Mouse (Mus musculus) c-Kit-positive CD71-negative TER-119-negative erythroid progenitor cells, embryonic 14.5 days (primary cell): Measurements from ENCODE around the gene Rbbp5.

ENCODE experiments used
- DNase-seq: peaks from one replicate; pipeline ENCODE4 v3.0.0-alpha.2; 2013; ENCODE audit warnings: low read depth

Gene Rbbp5

GRCm38 (mm10) chr1:132505155-132505554 lies 28.0 kb downstream of the Rbbp5 start:
- DNase-seq, result no peak

GRCm38 (mm10) chr1:132506058-132506457 lies 28.9 kb downstream of the Rbbp5 start, which contains the start of gene Tmem81:
Gene Tmem81, plus strand, starts transcription at chr1:132506230.
- no peak for DNase-seq

DNA sequence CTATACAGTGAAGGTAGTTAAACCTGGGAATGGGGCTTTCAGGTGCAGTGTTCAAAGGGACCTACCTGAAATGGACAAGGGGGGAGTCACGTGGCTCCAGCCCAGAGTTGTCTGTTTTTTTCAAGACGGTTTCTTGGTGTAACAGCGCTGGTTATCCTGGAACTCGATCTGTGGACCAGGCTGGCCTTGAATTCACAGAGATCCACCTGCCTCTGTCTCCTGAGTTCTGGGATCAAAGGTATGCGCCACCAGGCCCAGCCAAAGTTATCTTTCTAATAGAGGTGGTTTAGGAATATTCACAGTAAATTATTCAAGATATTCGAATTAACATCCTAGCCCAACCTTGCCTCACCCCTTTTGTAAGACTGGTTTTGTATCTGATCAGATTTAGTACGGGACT lies 29.5 kb downstream of the Rbbp5 start:
- no peak for DNase-seq

DNA sequence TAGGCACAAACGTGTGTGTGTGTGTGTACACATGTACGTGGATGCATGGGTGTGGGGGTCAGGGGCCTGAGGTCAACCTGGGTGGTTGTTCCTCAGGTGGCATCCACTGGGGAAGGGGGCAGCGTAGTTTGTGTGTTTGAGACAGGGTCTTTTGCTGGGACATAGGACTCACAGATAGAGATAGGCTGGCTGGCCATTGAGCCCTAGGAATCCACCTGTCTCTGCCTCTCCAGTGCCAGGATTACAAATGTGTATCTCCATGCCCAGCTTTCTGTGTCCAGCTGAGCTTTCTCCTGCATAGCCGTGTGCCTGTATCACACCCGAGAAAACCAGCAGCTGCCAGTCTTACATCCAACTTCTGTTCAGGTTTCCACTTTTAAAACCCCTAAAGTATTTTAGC lies 32.6 kb downstream of the Rbbp5 start:
- no peak for DNase-seq

GRCm38 (mm10) chr1:132511521-132511920 lies 34.4 kb downstream of the Rbbp5 start:
- DNase-seq, result no peak

DNA sequence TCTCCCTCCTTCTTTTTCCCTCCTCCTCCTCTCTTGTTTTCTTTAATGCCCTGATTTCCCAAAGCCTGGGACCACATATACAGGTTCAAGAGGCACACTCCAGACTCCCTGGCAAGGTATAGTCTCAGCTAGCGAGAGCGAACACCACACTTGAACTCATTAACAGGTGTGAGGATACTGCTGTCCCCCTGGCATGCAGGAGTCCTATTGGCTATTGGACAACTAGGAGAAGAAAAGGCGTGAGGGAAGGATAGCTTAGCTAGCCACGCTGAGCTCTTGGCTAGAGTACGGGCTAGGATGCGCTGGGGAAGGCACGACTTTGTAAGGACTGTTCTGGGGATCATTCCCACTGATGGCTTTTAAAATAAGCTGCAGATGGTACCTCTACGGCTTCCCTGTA lies 34.9 kb downstream of the Rbbp5 start:
- DNase-seq, result no peak

DNA sequence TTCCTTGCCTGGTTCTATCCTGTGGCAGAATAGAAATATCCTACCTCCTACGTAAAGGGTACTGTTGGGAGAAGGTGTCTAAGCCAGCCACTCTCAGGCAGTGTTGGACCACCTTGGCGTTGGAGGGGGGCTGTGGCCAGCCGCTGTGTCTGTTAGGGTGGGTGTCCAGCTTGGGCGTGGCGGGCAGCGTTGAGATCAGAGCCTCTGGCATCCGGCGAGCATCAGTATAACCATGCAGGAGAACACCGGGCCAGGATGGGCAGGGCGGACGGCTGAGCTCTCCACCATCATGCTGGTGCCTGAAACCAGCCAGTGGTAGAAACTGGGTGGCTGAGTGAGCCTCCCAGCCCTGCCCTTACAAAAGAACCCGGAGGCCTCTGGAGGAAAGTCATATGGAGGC lies 38.2 kb downstream of the Rbbp5 start:
- DNase-seq, result no peak

- DNase-seq, result no peak
These were observed 39.6 kb downstream of the Rbbp5 start for GRCm38 (mm10) chr1:132516776-132517175.

GRCm38 (mm10) chr1:132518621-132519020 lies 41.5 kb downstream of the Rbbp5 start:
- no peak for DNase-seq

DNA sequence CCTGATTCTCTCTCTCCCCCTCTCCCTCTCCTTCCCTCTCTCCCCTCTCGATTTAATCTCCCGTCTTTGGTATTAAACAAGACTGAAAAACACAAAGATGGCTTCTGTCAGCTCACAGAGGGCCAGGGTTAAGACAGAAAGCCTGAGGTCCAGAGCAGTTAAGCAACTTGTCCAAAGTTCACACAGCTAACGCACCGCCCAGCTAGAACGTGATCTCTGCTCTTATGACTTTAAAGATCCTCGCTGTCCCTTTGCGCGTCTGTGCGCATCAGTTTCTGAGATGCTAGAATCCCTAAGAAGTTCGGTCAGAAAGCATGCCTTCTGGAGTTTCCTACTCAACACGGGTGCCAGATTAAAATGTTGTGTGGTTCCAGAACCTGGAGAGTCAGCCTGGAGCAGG lies 42.6 kb downstream of the Rbbp5 start:
- no peak for DNase-seq

DNA sequence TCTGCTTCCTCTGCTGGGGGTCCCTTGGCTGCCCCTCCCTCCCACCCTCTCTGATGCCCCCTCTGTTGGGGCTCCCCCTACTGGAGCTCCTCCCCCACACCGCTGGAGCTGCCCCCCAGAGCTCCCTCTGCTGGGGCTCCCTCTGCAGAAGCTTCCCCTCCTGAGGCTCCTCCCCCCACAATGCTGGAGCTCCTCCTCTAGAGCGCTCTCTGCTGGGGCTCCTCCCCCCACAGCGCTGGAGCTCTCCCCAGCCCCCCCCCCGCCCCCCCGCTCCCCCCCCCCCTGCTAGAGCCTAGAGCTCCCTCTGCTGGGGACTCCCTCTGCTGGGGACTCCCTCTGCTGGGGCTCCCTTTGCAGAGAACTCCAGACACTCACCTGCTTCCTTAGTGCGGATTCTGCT lies 43.6 kb downstream of the Rbbp5 start:
- DNase-seq, result peak; percentile 46

DNA sequence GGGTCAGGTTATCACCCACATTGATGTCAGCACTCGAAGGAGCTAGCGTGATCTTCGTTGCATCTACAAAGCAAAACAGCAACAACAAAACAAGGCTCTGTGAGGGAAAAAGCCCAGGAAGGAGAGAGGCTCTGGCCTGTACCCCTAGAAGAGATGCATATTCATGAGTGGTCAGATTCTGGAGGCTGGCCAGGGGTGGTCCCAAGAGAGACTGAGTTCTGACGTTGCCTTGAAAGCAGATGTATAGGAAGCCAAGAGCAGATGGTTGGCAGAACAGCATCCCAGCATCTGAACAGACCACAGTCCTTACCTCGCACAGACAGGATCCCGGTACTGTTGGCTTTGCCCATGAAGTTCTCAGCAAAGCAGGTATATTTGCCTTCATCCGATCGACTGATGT lies 45.9 kb downstream of the Rbbp5 start:
- no peak for DNase-seq

- peak; percentile 38 for DNase-seq
These were observed 46.8 kb downstream of the Rbbp5 start for GRCm38 (mm10) chr1:132523920-132524319.

GRCm38 (mm10) chr1:132525832-132526231 lies 48.7 kb downstream of the Rbbp5 start:
- peak; percentile 58 for DNase-seq

DNA sequence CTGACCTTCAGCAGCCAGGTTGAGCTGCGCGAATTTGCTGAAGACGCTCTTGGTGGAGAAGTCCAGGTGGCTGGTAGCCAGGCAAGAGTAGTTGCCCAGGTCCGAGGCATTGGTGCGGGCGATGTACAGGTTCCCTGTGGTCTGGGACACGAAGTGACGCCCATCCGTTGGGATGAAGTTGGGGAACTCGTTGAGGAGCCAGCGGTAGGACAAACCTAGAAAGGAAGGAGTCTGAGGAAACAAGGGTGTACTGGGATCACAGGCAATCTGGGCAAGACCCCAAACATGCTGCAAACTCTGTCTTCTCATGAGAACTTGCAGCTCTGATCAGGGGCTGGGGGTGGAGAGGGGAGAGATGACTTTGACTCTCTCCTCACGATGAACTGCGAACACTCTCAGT lies 50.9 kb downstream of the Rbbp5 start:
- no peak for DNase-seq

GRCm38 (mm10) chr1:132528647-132529334 lies 51.6 kb downstream of the Rbbp5 start:
- no peak for DNase-seq

DNA sequence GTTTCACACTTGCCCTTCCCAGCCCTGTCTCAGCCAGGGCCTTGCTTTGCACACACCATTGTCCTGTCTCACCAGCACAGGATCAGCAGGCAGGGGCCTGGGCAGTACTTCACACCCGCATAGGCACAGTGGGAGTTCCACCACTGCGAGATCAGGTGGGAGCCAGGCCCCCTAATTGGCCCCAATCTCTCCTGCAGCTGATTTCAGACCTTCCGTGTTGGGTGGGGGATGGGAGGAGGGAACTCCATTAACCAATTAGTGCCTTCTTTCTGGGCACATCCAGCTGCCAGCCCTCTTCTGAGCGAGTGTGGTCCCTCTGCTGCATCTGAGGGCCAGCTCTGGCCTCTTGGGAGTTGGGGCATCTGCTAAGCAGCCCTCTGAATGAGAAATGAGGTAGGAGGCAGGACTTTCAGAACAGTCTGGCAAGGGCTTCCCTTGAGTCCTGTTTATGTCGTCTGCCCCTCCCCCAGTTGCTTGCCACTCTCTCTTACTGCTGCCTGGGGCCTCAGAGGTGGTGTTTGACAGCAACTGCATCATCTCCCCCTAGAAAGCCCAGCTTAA lies 53.5 kb downstream of the Rbbp5 start:
- DNase-seq, result no peak

DNA sequence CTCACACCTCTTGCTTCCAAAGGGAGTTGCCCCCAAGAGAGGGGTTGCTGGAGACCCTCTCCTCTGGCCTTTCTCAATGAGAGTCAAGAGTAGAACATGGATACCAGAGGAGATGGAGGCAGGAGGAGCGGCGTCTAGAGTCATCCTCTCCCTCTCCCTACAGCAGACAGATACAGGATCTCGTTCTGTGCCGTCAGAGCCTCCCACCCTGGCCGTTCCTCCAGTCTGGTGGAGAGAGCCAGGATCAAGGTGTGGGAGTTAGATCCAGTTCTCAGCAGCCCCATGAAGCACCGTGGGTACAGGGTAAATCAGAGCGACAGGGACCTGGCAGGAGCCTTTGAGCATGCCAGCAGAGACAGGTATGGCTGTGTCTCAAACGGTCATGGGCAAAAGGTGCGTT lies 55.4 kb downstream of the Rbbp5 start:
- DNase-seq, result no peak

DNA sequence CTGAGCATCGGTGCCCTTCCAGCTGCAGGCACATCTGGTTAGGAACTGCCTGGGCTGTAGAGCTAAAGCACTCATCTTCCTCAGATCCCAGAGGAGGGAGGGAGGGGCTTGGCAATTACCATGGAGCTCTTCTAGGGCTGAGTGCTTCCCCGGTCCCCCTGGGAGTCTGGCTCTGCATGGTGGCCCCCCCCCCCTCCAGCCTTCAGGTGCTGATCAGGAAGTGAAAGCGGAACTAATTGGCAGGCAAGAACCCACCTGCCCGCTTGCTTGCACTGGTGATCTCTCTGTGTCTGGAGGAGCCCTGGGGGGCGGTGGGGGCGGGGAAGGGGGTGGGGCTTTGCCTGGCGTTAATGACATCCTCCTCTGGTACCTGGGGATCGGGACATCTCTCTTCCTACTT lies 56.7 kb downstream of the Rbbp5 start:
- DNase-seq, result no peak

GRCm38 (mm10) chr1:132535541-132535940 lies 58.4 kb downstream of the Rbbp5 start:
- no peak for DNase-seq

GRCm38 (mm10) chr1:132536416-132536815 lies 59.3 kb downstream of the Rbbp5 start:
- no peak for DNase-seq

GRCm38 (mm10) chr1:132537736-132538135 lies 60.6 kb downstream of the Rbbp5 start:
- DNase-seq, result no peak

DNA sequence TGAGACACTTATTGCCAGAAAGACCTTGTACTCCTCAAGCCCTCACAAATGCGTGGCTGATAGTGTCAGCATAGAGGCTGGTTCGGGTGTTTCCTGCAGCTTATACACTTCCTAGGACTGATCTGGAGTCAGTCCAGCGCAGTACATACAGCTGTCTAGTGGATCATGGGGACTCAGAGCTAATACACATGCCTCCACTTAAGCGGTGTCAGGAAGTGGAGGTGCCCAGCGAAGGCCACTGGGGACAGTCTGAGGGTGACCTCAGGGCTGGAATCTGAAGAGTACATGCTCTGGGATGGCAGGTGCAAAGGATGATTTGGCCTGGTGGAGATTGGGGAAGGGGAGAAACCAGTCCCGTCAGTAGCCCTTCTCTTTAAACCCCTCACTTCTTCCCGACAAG lies 63.5 kb downstream of the Rbbp5 start:
- no peak for DNase-seq

DNA sequence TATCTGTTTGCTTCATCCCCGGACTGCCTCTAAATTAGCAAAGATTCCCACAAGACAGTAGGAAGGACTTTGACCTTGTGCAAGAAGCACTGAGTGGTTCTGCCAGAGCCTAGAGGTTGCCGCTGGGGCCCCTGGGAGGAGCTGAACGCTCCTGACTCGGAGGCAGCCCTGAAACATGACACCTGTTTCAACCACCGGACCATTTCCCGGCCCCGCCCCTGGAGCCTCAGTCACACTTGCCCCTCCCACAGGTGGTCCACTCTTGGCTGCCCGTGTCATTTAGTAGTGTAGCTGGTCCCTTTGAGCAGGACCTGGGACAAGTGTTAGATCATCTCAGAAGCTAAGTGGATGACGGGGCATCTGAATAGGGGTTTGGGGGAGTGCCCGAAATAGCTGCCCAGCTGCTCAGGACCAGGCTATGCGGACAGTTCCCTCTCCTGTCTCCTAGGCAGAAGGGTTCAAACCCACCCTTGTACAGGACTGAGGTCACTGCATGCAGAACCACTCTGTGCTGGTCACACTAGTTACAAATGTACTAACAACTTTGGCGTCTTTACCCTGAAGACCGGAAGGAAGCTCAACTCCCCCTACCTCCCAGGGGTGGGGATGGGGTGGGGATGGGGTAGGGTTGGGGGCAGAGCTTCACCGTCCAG lies 64.1 kb downstream of the Rbbp5 start:
- no peak for DNase-seq
